Mouse (Mus musculus) gonadal fat pad, adult 2 months (tissue): Measurements from ENCODE around the gene Cask. TPM values are rescaled to one million over a fixed set of nuclear protein-coding genes. Genes with fewer than 3 reads are reported as not detected.

ENCODE experiments used
- DNase-seq: peaks from one replicate; pipeline ENCODE4 v3.0.0-alpha.2; 2012; ENCODE audit warnings: low read depth
- polyA plus RNA-seq: library from polyadenylated mRNA; depleted of rRNA; stranded (reverse); fragments of >200 nt; gene quantifications from 2 replicates; pipeline ENCODE4 v1.2.3, GENCODE M21; 2012; rRNA removed

Cask gene
- polyA plus RNA-seq, 1 experiment = 5.1 TPM

- no peak for DNase-seq
Observed at GRCm38 (mm10) chrX:13467121-13467571, 384.0 kb downstream of the Cask start.

Other genes starting within 250 kb of the Cask start
- gene Gpr34, start 219.3 kb downstream of the Cask start, polyA plus RNA-seq = 1.2 TPM in 2 replicates
- gene Gpr82, start 190.0 kb downstream of the Cask start, polyA plus RNA-seq = 8.4 and 10.7 TPM in 2 replicates